Mouse (Mus musculus) G1E (cell line): ENCODE measurements around the gene 9830107B12Rik. TPM values are rescaled to one million over a fixed set of nuclear protein-coding genes. Genes with fewer than 3 reads are reported as not detected.
"Not testable (repeated sequence)": the region's sequence is repeated elsewhere in the genome, so short reads cannot be mapped to it uniquely, and the experiment has no call there.

ENCODE experiments used
- ATAC-seq: 2 replicates; pipeline ENCODE4 v1.8.0; 2016; ENCODE audit warnings: mild to moderate bottlenecking; ENCODE audit not compliant: insufficient number of reproducible peaks, poor library complexity, low FRiP score, severe bottlenecking; ENCODE audit errors: extremely low read depth
- DNase-seq: peaks from one replicate; pipeline ENCODE4 v3.0.0; 2012; ENCODE audit warnings: low spot score
- H3K27me3 ChIP-seq: 2 replicates; pipeline ENCODE4 v1.6.1; 2012; ENCODE audit warnings: mild to moderate bottlenecking, low read length, inconsistent platforms; ENCODE audit not compliant: insufficient read depth
- H3K36me3 ChIP-seq: replicated peaks from 2 replicates; pipeline ENCODE3; 2012; ENCODE audit warnings: mild to moderate bottlenecking, inconsistent platforms
- H3K4me1 ChIP-seq: 2 replicates; pipeline ENCODE4 v1.6.1; 2012; ENCODE audit warnings: low read depth, low read length, inconsistent platforms, mixed read lengths; ENCODE audit not compliant: insufficient read depth
- H3K4me3 ChIP-seq: 2 replicates; pipeline ENCODE4 v1.5.1; 2012; ENCODE audit warnings: low read depth, mild to moderate bottlenecking, inconsistent platforms, low read length, moderate library complexity, mixed read lengths
- H3K9me3 ChIP-seq: replicated peaks from 2 replicates; pipeline ENCODE4 v1.6.1; 2012; ENCODE audit warnings: inconsistent platforms
- CTCF ChIP-seq: IDR thresholded peaks from 2 replicates; pipeline ENCODE4 v1.5.1; 2012; ENCODE audit warnings: low read depth, low read length, inconsistent platforms, mixed read lengths
- GATA1 ChIP-seq: IDR thresholded peaks from 2 replicates; pipeline ENCODE4 v1.6.1; 2012; ENCODE audit warnings: borderline replicate concordance, low read length, inconsistent platforms, mixed read lengths
- GATA2 ChIP-seq: IDR thresholded peaks from 2 replicates; pipeline ENCODE4 v1.6.1; 2012; ENCODE audit warnings: low read depth, low read length, inconsistent platforms, borderline replicate concordance
- POLR2AphosphoS5 ChIP-seq: IDR thresholded peaks from 2 replicates; pipeline ENCODE4 v1.6.1; 2012; ENCODE audit warnings: low read depth, low read length, inconsistent platforms; ENCODE audit not compliant: insufficient replicate concordance
- TAL1 ChIP-seq: conservative IDR thresholded peaks from 2 replicates; pipeline ENCODE4 v1.6.1; 2012; ENCODE audit warnings: low read depth, low read length, inconsistent platforms, mixed read lengths
- polyA plus RNA-seq: library from polyadenylated mRNA; stranded (reverse); fragments of >175 nt; gene quantifications from 2 replicates; pipeline ENCODE4 v1.2.3, GENCODE M21; 2012
- total RNA-seq, 2 experiments: library from RNA; stranded (forward) in 1 of 2; stranded (reverse) in 1 of 2; fragments of 200-1000 nt in 1 of 2; fragments of >200 nt in 1 of 2; fragmentation: Nextera tagmentation in 1 of 2; gene quantifications; 2 replicates each; pipeline ENCODE4 v1.2.3; 2014 to 2017

Gene 9830107B12Rik
- total RNA-seq (2014; fragmentation: Nextera tagmentation): not detected in 2 replicates
- total RNA-seq (2017): 0.29 and 0.38 TPM in 2 replicates
- not detected in 2 replicates for polyA plus RNA-seq

DNA sequence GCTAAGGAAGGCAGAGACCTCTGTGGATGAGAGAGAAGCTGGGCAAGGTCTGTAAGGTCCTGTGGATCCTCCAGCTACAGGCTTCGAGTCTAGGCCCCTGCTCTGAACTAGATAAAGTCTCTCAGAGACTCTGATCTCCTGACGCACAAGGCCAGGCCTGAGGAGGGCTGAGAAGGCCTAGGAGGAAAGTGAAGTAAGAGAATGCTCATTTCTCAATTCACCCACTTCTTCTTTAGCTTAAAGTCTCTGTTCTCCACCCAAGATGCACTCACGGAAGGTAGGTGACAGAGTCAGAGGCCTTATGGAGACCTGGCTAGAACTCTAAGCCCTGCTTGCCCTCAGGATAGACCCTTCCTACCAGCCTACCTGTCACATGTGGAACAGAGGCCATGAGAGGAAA, at the start of gene 9830107B12Rik:
9830107B12Rik (minus strand) TSS at position 149 of the 400 bp plus-strand sequence.
- Histone ChIP-seq H3K36me3 (no peaks in the 10 kb centered on the region), H3K9me3 (no peaks in the 10 kb centered on the region), H3K4me3 (no peak within 1 kb of the TSS), H3K27me3 (no peaks in the 10 kb centered on the region), H3K4me1 (no peaks in the 10 kb centered on the region)
- TF ChIP-seq POLR2AphosphoS5 (no peak), TAL1 (no peak), GATA1 (no peak), GATA2 (no peak), CTCF (no peak)
- no peak for ATAC-seq
- no peak for DNase-seq

DNA sequence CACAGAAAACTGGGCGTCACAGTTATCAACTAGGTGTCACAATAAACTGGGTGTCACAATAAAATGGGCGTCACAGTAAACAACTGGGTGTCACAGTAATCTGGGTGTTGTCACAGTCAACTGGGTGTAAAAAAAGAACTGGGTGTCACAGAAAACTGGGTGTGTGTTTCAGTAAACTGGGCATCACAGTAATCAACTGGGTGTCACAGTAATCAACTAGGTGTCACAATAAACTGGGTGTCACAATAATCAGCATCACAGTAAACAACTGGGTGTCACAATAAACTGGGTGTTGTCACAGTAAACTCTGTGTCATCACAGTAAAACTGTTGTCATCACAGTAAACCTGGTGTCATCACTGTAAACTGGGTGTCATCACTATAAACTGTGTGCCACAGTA, 46.3 kb upstream of the 9830107B12Rik start:
- H3K27me3 ChIP-seq: no peaks in the 10 kb centered on the region
- no peak for ATAC-seq

DNA sequence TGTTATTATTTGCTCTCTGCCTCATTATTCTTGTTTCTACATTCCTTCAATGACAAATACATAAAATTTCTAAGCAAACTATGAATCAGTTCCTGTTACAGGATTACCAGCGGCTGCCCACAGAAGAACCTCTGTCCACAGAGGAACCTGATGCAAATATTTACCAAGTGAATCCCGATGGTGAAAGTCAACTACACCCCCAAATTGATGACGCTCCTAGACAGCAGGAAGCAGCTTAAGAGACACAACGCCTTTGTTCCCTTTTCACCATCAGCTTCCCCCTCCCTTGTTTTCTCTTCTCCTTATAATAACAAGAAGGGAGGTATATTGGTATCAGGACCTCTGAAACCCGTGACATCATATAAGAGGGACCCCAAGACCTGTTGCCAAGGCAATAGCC, 39.2 kb upstream of the 9830107B12Rik start:
- Histone ChIP-seq H3K36me3 (no peaks in the 10 kb centered on the region), H3K4me3 (no peak overlapping the region), H3K9me3 (no peaks in the 10 kb centered on the region), H3K27me3 (no peaks in the 10 kb centered on the region), H3K4me1 (no peaks in the 10 kb centered on the region)
- DNase-seq (no peak), ATAC-seq (no peak)
- TF ChIP-seq GATA1 (no peak), POLR2AphosphoS5 (no peak), GATA2 (no peak), TAL1 (no peak), CTCF (no peak)

More for the DNA sequence above, 46.3 kb upstream of the 9830107B12Rik start:
- Histone ChIP-seq H3K4me1 (no peaks in the 10 kb centered on the region), H3K4me3 (no peak overlapping the region), H3K9me3 (peaks cover 18% of the 10 kb centered on the region), H3K36me3 (no peaks in the 10 kb centered on the region)
- DNase-seq: no peak
- TF ChIP-seq CTCF (no peak), TAL1 (no peak), GATA1 (no peak), POLR2AphosphoS5 (no peak), GATA2 (no peak)

DNA sequence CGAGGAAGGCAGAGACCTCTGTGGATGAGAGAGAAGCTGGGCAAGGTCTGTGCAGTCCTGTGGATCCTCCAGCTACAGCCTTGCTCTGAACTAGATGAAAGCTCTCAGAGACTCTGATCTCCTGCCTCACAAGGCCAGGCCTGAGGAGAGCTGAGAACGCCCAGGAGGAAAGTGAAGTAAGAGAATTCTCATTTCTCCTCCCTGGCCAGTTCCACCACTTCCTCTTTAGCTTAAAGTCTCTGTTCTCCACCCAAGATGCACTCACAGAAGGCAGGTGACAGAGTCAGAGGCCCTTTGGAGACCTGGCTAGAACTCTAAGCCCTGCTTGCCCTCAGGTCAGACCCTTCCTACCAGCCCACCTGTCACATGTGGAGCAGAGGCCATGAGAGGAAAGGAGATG, 21.0 kb upstream of the 9830107B12Rik start, which contains the start of gene A530064D06Rik:
A530064D06Rik (minus strand) TSS at position 173 of the 400 bp plus-strand sequence.
- H3K9me3 ChIP-seq, H3K4me3 ChIP-seq, H3K27me3 ChIP-seq, ATAC-seq, DNase-seq, H3K4me1 ChIP-seq, H3K36me3 ChIP-seq: not testable (repeated sequence)

DNA sequence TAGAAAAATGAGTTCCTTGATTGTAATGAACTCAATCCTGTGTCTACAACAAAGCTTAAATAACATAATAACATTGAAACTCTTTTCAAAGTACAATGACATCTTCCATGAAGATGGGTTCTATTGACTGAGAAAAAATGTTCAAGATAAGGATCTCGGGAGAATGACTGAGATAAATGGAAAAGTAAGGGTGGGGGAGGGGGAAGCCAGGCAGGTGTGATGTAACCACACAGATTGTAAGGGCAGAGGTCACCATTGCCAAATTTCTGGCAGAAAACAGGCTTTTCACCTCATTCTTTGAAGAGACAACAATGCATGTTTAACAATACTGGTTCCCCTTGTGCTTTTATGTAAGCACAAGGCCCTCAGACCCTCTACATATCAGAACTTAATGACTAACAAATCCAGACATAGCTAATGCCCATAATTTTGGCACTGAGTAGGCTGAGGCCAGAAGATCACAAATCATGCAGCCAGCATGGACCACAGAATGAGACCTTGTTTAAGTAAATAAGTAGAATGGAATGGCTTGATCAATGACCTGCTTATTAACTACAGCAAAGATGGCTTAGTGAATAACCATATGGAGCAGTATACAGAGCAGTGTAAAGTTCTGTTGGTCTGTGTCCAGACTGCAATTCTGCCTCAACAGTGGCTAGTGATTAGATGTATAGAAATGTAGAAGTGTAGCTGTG, 11.5 kb upstream of the 9830107B12Rik start:
- Histone ChIP-seq H3K36me3 (no peaks in the 10 kb centered on the region), H3K9me3 (no peaks in the 10 kb centered on the region), H3K4me3 (no peak overlapping the region), H3K4me1 (no peaks in the 10 kb centered on the region), H3K27me3 (no peaks in the 10 kb centered on the region)
- no peak for TF ChIP-seq GATA2
- no peak for TF ChIP-seq CTCF
- no peak for TF ChIP-seq POLR2AphosphoS5
- TF ChIP-seq GATA1: no peak
- no peak for TF ChIP-seq TAL1
- DNase-seq (no peak), ATAC-seq (no peak)

DNA sequence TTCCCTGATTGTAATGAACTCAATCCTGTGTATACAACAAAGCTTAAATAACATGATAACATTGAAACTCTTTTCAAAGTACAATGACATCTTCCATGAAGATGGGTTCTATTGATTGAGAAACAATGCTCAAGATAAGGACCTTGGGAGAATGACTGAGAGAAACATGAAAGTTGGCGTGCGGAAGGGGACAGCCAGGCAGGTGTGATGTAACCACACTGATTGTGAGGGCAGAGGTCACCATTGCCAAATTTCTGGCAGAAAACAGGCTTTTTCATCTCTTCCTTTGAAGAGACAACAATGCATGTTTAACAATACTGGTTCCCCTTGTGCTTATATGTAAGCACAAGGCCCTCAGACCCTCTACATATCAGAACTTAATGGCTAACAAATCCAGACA, 13.3 kb downstream of the 9830107B12Rik start:
- Histone ChIP-seq H3K9me3 (no peaks in the 10 kb centered on the region), H3K4me1 (no peaks in the 10 kb centered on the region), H3K4me3 (no peak overlapping the region), H3K27me3 (no peaks in the 10 kb centered on the region), H3K36me3 (no peaks in the 10 kb centered on the region)
- TF ChIP-seq GATA2 (no peak), GATA1 (no peak), CTCF (no peak), POLR2AphosphoS5 (no peak), TAL1 (no peak)
- DNase-seq (no peak), ATAC-seq (no peak)
